Mouse (Mus musculus) megakaryocyte, adult 5-6 weeks (primary cell): ENCODE results near the gene Ppan. TPM values are rescaled to one million over a fixed set of nuclear protein-coding genes. Genes with fewer than 3 reads are reported as not detected.

Experiments used
- ATAC-seq: 2 replicates; pipeline ENCODE4 v1.8.0; 2016; ENCODE audit warnings: mild to moderate bottlenecking, inconsistent platforms; ENCODE audit not compliant: poor library complexity, severe bottlenecking
- total RNA-seq, 2 experiments: library from RNA; stranded (forward) in 1 of 2; stranded (reverse) in 1 of 2; fragments of 153-499, 151-499 nt in 1 of 2; fragments of 221-1000, 200-1000 nt in 1 of 2; gene quantifications; 2 replicates each; pipeline versions ENCODE4 v1.2.3 to v1.2.4; 2015 to 2017

Gene Ppan
- total RNA-seq, 2 experiments from 2014 or later = 5.7 to 27.5 TPM

- peak; percentile 94 for ATAC-seq
Measured at GRCm38 (mm10) chr9:20878041-20878709, 9.8 kb upstream of the Ppan start.

GRCm38 (mm10) chr9:20878710-20879065, 9.3 kb upstream of the Ppan start:
- no peak for ATAC-seq

- no peak for ATAC-seq
Measured at GRCm38 (mm10) chr9:20879097-20879792, 8.7 kb upstream of the Ppan start, which contains the start of gene Angptl6. Gene Angptl6, minus strand, starts transcription at chr9:20879727.

- ATAC-seq = no peak
Measured at GRCm38 (mm10) chr9:20886563-20886962, 1.4 kb upstream of the Ppan start.

- no peak for ATAC-seq
Measured at GRCm38 (mm10) chr9:20887191-20887590, 784 bp upstream of the Ppan start.

- no peak for ATAC-seq
Measured at GRCm38 (mm10) chr9:20888386-20888765, 401 bp downstream of the Ppan start.

- no peak for ATAC-seq
Measured at GRCm38 (mm10) chr9:20889185-20890141, 1.5 kb downstream of the Ppan start.

- no peak for ATAC-seq
Measured at GRCm38 (mm10) chr9:20890411-20890810, 2.4 kb downstream of the Ppan start.

- ATAC-seq = no peak
Measured at GRCm38 (mm10) chr9:20891339-20892103, 3.5 kb downstream of the Ppan start.

- ATAC-seq = no peak
Measured at GRCm38 (mm10) chr9:20892104-20892653, 4.2 kb downstream of the Ppan start.

- ATAC-seq = no peak
Measured at GRCm38 (mm10) chr9:20893069-20893468, 5.1 kb downstream of the Ppan start.

GRCm38 (mm10) chr9:20893590-20894343, 5.8 kb downstream of the Ppan start:
- ATAC-seq = no peak

- no peak for ATAC-seq
Measured at GRCm38 (mm10) chr9:20894629-20895028, 6.7 kb downstream of the Ppan start.

GRCm38 (mm10) chr9:20895382-20895781, 7.4 kb downstream of the Ppan start:
- no peak for ATAC-seq

- 0 out of 2 replicates have a peak, but pooled peaks have one; percentile 8 for ATAC-seq
Measured at GRCm38 (mm10) chr9:20897736-20898510, 9.9 kb downstream of the Ppan start.

- ATAC-seq = peak; percentile 96
Measured at GRCm38 (mm10) chr9:20898511-20899073, 10.6 kb downstream of the Ppan start, which contains the start of gene Eif3g. Gene Eif3g, minus strand, starts transcription at chr9:20898623.

- ATAC-seq = peak; percentile 41; the same call in 1 of the 2 replicates
Measured at GRCm38 (mm10) chr9:20901466-20902173, 13.6 kb downstream of the Ppan start.

- ATAC-seq = no peak
Measured at GRCm38 (mm10) chr9:20902174-20902491, 14.2 kb downstream of the Ppan start.
